Mouse (Mus musculus) heart, embryonic 14.5 days (tissue): ENCODE measurements at regions not wholly inside any gene's neighbourhood (a gene's known extent, or its start where the extent isn't known, plus 50 kb on each side); places are given as distances from the start of the nearest gene placed in this dataset.

Experiments used
- ATAC-seq: fragments of 200-750 bp; cut with Nextera tagmentation; 2 replicates; pipeline ENCODE4 v1.8.0; 2017; ENCODE audit warnings: low read depth, moderate TSS enrichment; ENCODE audit not compliant: insufficient number of reproducible peaks, insufficient read depth, low FRiP score
- H3K27ac ChIP-seq, 2 experiments: fragments of 200-500 bp in 1 of 2; fragments of 300-500 bp in 1 of 2; sonication (generic) in 1 of 2; replicated peaks in 1 of 2; 2 replicates each; pipeline ENCODE4 v1.5.1; 2012 to 2014; ENCODE audit warnings: low read depth in 2 of 2, low read length in 2 of 2, control low read depth in 1 of 2, mild to moderate bottlenecking in 1 of 2, mixed read lengths in 1 of 2; ENCODE audit not compliant: control insufficient read depth in 1 of 2, insufficient read depth in 1 of 2
- H3K27me3 ChIP-seq: fragments of 300-500 bp; sonication (generic); 2 replicates; pipeline ENCODE4 v1.6.1; 2014; ENCODE audit warnings: mild to moderate bottlenecking, low read length, control low read depth; ENCODE audit not compliant: control insufficient read depth, insufficient read depth
- H3K36me3 ChIP-seq: fragments of 300-500 bp; sonication (generic); 2 replicates; pipeline ENCODE4 v1.6.1; 2014; ENCODE audit warnings: mild to moderate bottlenecking, control low read depth, low read length, mixed read lengths; ENCODE audit not compliant: control insufficient read depth, insufficient read depth
- H3K4me1 ChIP-seq, 2 experiments: fragments of 200-500 bp in 1 of 2; fragments of 300-500 bp in 1 of 2; sonication (generic) in 1 of 2; 2 replicates each; pipeline ENCODE4 v1.6.1; 2012 to 2014; ENCODE audit warnings: low read length in 2 of 2, control low read depth in 1 of 2, mixed read lengths in 1 of 2; ENCODE audit not compliant: control insufficient read depth in 2 of 2, insufficient read depth in 2 of 2
- H3K4me2 ChIP-seq: fragments of 300-500 bp; sonication (generic); 2 replicates; pipeline ENCODE4 v1.6.1; 2014; ENCODE audit warnings: mild to moderate bottlenecking, low read length
- H3K4me3 ChIP-seq, 2 experiments: fragments of 200-500 bp in 1 of 2; fragments of 300-500 bp in 1 of 2; sonication (generic) in 1 of 2; 2 replicates each; pipeline ENCODE4 v1.5.1; 2012 to 2014; ENCODE audit warnings: low read length in 2 of 2, mild to moderate bottlenecking in 2 of 2, control low read depth in 1 of 2, low read depth in 1 of 2, moderate library complexity in 1 of 2; ENCODE audit not compliant: control insufficient read depth in 1 of 2, insufficient read depth in 1 of 2
- H3K9ac ChIP-seq: fragments of 300-500 bp; sonication (generic); 2 replicates; pipeline ENCODE4 v1.6.1; 2014; ENCODE audit warnings: mild to moderate bottlenecking, low read length
- H3K9me3 ChIP-seq: fragments of 300-500 bp; sonication (generic); 2 replicates; pipeline ENCODE4 v1.6.1; 2016; ENCODE audit warnings: low read length, control low read depth; ENCODE audit not compliant: control insufficient read depth
- WGBS: fragments of 180-500 bp; shearing (Covaris S2); extraction: QIAGEN DNeasy Blood & Tissue Kit; methylation state at CpG from one replicate; pipeline ENCODE4 v1.1.7; 2014; 5-methylcytosine and 5-hydroxymethylcytosine counted together

GRCm38 (mm10) chr12:98106151-98106788 lies 153.0 kb downstream of the Galc start:
- 60% methylated on average over 3 of the region's 3 CpGs for WGBS
- no peaks in the 10 kb centered on the region for H3K36me3 ChIP-seq
- H3K9ac ChIP-seq, result no peak overlapping the region

DNA sequence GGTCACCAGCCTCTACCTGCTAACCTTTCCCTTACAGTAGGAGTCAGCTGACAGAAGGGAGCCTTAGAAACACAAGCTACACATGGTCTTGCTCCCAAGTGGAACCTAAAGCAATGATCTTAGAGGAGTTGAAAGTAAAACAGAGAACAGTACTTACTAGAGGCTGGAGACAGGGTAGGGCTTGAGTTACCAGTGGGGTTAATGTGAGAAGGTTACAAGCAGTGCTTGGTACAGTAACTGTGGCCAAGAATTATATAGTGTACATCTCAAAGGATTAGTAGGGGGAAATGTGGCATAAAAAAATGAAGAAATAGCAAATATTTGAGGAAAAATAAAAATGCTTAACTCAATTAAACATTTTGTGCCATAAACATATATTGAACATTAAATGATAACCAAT lies 153.5 kb downstream of the Galc start:
- no peaks in the 10 kb centered on the region for H3K36me3 ChIP-seq

More at GRCm38 (mm10) chr12:98106151-98106788, 153.0 kb downstream of the Galc start:
- H3K4me2 ChIP-seq, result no peak overlapping the region
- H3K9me3 ChIP-seq, result no peaks in the 10 kb centered on the region
- no peak overlapping the region for H3K4me3 ChIP-seq
- H3K27me3 ChIP-seq, result no peaks in the 10 kb centered on the region
- no peaks in the 10 kb centered on the region for H3K4me1 ChIP-seq
- no peak overlapping the region for H3K27ac ChIP-seq
- ATAC-seq, result no peak

DNA sequence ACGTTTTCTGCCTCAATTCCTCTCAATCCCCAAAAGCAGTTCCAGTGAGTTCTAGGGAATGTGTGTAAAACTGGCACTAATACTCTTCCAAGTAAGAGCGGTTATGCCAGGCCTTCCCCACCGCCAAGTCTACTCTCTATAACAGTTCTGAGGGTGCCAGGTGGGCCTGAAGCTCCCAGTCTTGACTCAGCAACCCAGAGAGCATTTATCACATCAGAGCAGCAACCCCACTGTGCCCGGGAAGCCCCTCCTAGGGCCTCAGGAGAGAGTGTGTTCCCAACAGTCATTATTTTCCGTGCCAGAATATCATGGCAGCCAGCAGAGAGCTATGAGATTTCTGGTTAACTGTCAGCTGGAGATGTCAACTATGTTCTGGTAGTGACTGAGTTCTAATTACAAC lies 169.1 kb downstream of the Galc start:
- peaks cover 19% of the 10 kb centered on the region for H3K9me3 ChIP-seq
- no peaks in the 10 kb centered on the region for H3K27me3 ChIP-seq
- no peak overlapping the region for H3K4me2 ChIP-seq
- H3K27ac ChIP-seq, result no peak overlapping the region
- no peak overlapping the region for H3K9ac ChIP-seq
- no peaks in the 10 kb centered on the region for H3K36me3 ChIP-seq
- no peaks in the 10 kb centered on the region for H3K4me1 ChIP-seq
- WGBS, result 60% methylated on average over 5 of the region's 5 CpGs
- no peak for ATAC-seq
- H3K4me3 ChIP-seq, result no peak overlapping the region

More for the DNA sequence above, 153.5 kb downstream of the Galc start:
- Histone ChIP-seq H3K27ac (no peak overlapping the region), H3K4me1 (no peaks in the 10 kb centered on the region), H3K4me2 (no peak overlapping the region), H3K9me3 (no peaks in the 10 kb centered on the region), H3K4me3 (no peak overlapping the region), H3K27me3 (no peaks in the 10 kb centered on the region), H3K9ac (no peak overlapping the region)
- ATAC-seq, result no peak

DNA sequence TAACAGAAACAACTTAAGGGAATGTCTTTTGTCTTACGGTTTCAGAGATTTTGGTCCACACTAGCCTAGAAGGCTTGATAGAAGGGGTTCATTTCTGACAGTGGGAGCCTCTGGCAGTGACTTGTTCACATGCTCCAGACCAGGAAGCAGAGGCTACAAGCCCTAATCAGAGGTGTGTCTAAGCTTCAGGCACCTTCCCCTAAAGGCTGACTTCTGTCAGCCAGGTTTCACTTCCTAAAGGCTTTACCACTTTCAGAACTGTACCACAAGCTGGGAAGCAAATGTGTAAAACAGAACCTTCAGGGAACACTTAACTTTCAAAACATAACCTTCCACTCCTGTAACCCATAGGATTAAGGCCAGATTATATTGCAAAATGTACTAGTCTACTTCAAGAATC lies 180.9 kb downstream of the Galc start:
- Histone ChIP-seq H3K4me1 (no peaks in the 10 kb centered on the region), H3K27me3 (no peaks in the 10 kb centered on the region), H3K4me2 (no peak overlapping the region), H3K9ac (no peak overlapping the region), H3K27ac (no peak overlapping the region), H3K36me3 (no peaks in the 10 kb centered on the region), H3K4me3 (no peak overlapping the region), H3K9me3 (no peaks in the 10 kb centered on the region)
- ATAC-seq, result no peak
- WGBS, result 84% methylated on average over 1 of the region's 1 CpGs

- Histone ChIP-seq H3K27ac (no peak overlapping the region), H3K27me3 (no peaks in the 10 kb centered on the region)
- WGBS, result 53% methylated on average over 2 of the region's 2 CpGs
These were observed 183.7 kb downstream of the Galc start for GRCm38 (mm10) chr12:98075580-98075979.

GRCm38 (mm10) chr12:98069110-98069509 lies 190.1 kb downstream of the Galc start:
- 25% methylated on average over 2 of the region's 2 CpGs for WGBS
- Histone ChIP-seq H3K4me3 (no peak overlapping the region), H3K36me3 (no peaks in the 10 kb centered on the region), H3K4me2 (no peak overlapping the region), H3K27ac (no peak overlapping the region), H3K27me3 (no peaks in the 10 kb centered on the region), H3K9ac (no peak overlapping the region), H3K9me3 (no peaks in the 10 kb centered on the region), H3K4me1 (no peaks in the 10 kb centered on the region)
- no peak for ATAC-seq

More at GRCm38 (mm10) chr12:98075580-98075979, 183.7 kb downstream of the Galc start:
- H3K9me3 ChIP-seq, result no peaks in the 10 kb centered on the region
- H3K36me3 ChIP-seq, result no peaks in the 10 kb centered on the region
- H3K4me2 ChIP-seq, result no peak overlapping the region
- H3K4me3 ChIP-seq, result no peak overlapping the region
- H3K4me1 ChIP-seq, result no peaks in the 10 kb centered on the region
- no peak overlapping the region for H3K9ac ChIP-seq
- no peak for ATAC-seq

- Histone ChIP-seq H3K4me2 (no peak overlapping the region), H3K36me3 (no peaks in the 10 kb centered on the region), H3K27ac (no peak overlapping the region), H3K4me1 (no peaks in the 10 kb centered on the region), H3K9ac (no peak overlapping the region), H3K4me3 (no peak overlapping the region), H3K9me3 (no peaks in the 10 kb centered on the region), H3K27me3 (no peaks in the 10 kb centered on the region)
- no peak for ATAC-seq
- WGBS, result 80% methylated on average over 7 of the region's 7 CpGs
These were observed 199.7 kb downstream of the Galc start for GRCm38 (mm10) chr12:98059419-98060180.
